Mouse (Mus musculus) heart, postnatal 14 days (tissue): ENCODE measurements around the gene Fbxl18. TPM values are rescaled to one million over a fixed set of nuclear protein-coding genes. Genes with fewer than 3 reads are reported as not detected.
"Not testable (repeated sequence)": the region's sequence is repeated elsewhere in the genome, so short reads cannot be mapped to it uniquely, and the experiment has no call there.

ENCODE experiments used
- DNase-seq, 2 experiments: peaks; one replicate each; pipeline ENCODE4 v3.0.0; 2021 to 2022
- intact Hi-C: fragments of 180-260 bp; cut with DNase I; formaldehyde crosslinking; loops from one replicate; pipeline ENCODE4 v1.15.1; 2025
- total RNA-seq, 2 experiments: library from RNA; stranded (reverse); gene quantifications; 2 replicates each; pipeline ENCODE4 v1.2.3; 2021

The Fbxl18 gene
- total RNA-seq, 2 experiments from 2014 or later, result 7.1 to 7.7 TPM

DNA sequence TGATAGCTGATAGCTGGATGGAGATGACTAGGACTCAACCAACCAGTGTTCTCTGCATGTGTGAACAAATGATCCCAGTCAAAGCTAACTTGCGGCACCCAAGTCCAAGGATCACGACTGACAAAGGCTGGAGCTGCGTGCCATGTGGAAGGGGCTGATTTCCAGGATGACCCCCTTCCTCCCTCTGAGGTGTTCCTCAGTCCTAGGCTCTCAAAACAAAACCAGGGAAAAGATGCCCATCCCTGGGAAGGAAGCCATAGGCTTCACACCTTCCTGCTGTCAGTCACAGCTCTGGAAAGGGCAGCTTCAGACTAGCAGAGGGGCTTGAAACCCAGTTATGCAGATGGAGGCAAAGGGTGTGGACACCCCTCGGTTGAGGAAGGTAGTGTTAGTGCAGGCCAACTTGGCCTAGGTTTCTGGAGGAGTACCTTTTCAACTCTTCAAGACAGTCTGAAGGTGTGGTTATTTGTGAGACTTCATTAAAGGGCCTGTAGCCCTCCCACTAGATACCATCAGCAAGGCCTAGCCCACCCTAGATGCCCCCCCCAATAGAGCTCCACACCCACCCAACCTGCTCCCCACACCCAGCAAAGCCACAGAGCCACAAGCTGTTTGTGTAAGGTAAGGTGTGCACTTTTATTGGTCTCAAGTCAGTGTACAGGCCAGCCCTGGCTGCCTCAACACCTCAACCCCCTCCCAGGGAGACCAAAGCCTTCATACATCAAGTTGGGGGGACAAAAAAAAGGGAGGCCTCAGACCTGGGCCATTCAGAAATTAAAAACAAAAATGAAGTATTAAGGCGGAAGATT is 7.5 kb upstream of the Fbxl18 start:
- DNase-seq, result peak in 1 of 2 experiments; percentile 20
- intact Hi-C loops, result no loop called here

GRCm38 (mm10) chr5:142901846-142902505 is 6.8 kb upstream of the Fbxl18 start:
- intact Hi-C loops, result no loop called here

DNA sequence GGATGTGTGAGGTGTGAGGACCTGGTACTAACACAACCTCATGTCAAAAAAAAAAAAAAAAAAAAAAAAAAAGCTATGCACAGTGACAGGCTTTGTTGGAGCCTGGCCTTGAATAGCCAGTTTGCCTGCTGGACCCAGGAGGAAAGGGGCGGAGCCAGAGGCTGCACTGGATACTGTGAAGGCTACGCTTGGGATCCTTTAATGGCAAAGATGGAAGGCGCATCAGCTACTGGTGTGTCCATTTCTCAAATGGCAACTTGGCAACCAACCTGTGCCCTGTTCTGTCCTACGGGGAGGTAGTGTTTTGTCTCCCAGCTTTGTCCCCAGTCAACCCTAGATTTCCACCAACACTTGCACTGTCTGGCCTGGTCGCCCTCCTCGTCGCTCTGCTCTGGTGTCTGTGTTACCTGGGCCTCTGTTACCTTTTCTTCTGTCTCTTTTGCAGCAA is 6.2 kb upstream of the Fbxl18 start:
- intact Hi-C loops, result no loop called here
- DNase-seq, result peak; percentile 51 to 65

More at GRCm38 (mm10) chr5:142901846-142902505, 6.8 kb upstream of the Fbxl18 start:
- peak in 1 of 2 experiments; percentile 12 for DNase-seq

GRCm38 (mm10) chr5:142900651-142901050 is 5.4 kb upstream of the Fbxl18 start:
- DNase-seq, result peak in 1 of 2 experiments; percentile 22
- intact Hi-C loops, result no loop called here

DNA sequence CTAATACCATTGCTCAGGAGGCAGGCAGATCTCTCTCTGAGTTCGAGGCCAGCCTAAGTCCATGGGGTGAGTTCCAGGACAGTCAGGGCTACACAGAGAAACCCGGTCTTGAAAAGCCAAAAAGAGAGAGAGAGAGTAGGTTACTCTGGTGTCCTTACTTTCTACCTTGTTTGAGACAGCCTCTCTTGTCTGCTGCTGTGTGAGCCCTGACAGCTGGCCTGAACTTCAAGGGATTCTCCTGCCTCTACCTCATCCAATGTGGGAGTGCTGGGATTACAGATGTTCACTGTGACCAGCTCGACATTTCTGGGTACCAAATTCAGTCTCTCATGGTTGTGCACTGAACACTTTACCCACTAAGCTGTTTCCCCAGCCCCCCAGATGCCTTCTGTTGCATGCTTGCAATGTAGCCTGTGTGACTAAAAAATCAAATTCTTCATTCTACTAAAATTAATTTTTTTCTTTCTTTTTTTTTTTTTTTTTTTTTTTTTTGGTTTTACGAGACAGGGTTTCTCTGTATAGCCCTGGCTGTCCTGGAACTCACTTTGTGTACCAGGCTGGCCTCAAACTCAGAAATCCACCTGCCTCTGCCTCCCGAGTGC is 4.8 kb upstream of the Fbxl18 start:
- DNase-seq, result no peak
- intact Hi-C loops, result no loop called here

- intact Hi-C loops, result no loop called here
- DNase-seq, result no peak
Measured at GRCm38 (mm10) chr5:142899057-142899601, 3.9 kb upstream of the Fbxl18 start.

GRCm38 (mm10) chr5:142898316-142898715 is 3.1 kb upstream of the Fbxl18 start:
- intact Hi-C loops, result no loop called here
- DNase-seq, result no peak

- peak; percentile 38 to 43 for DNase-seq
- intact Hi-C loops, result no loop called here
Measured at GRCm38 (mm10) chr5:142897568-142898248, 2.5 kb upstream of the Fbxl18 start.

DNA sequence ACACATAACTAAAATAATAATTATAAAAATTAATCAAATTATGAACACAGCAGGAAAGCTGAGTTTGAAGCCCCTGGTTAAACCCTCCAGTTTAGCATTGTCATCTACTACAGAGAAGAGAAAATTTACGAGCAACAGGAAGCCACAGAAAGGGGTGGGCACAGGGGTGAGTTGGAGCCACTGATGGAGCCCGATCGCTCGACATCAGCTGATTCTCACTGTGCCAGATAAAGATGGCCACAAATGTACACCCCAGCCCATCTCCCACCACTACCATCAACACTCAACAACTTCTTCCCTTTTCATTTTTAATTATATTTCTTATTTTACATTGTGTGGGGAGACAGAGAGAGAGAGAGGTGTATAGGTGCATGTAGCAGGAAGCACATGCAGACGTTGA is 1.5 kb upstream of the Fbxl18 start:
- DNase-seq, result no peak
- intact Hi-C loops, result no loop called here

- intact Hi-C loops, result no loop called here
- no peak for DNase-seq
Measured at GRCm38 (mm10) chr5:142896192-142896591, 971 bp upstream of the Fbxl18 start.

GRCm38 (mm10) chr5:142891396-142891795 is 3.8 kb downstream of the Fbxl18 start:
- no peak for DNase-seq
- intact Hi-C loops, result no loop called here

GRCm38 (mm10) chr5:142887533-142887932 is 7.7 kb downstream of the Fbxl18 start:
- DNase-seq, intact Hi-C loops: not testable (repeated sequence)

- intact Hi-C loops, result no loop called here
- DNase-seq, result no peak
Measured at GRCm38 (mm10) chr5:142886761-142887160, 8.5 kb downstream of the Fbxl18 start.

DNA sequence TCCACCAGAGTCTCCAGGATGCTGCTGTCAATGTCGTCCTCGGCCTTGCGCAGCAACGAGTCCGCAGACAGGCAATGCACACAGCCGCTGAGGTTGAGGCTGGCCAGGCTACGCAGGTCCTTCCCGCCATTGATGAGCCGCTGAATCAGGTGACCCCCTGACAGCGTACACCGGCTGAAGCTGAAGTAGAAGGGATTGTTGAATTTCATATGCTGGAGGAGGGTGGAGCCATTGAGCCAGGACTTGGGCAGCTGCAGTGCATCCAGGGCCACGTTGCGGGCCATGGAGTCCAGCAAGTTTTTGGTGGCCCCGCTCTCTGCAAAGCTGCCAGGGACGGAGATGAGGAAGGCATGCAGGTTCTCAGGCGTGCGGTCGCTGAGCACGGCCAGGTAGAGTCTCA is 9.0 kb downstream of the Fbxl18 start:
- DNase-seq, result no peak
- intact Hi-C loops, result no loop called here

DNA sequence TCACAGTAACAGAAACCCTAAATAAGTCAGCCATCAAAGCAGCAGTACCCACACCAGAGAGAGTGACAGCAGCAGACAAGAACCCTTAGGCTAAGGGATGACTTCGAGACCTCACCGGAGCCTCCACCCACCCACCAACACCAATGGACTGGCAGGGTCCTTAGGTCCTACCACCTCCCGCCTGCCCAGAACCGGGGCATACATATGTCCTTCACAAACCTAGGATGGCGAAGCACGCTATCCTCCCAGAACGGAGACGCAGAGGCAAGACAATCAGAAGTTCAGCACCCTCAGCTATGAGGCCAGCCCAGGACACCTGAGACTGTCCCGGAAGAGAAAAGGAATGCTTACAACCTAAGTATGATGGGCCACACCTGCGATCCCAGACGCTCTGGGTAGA is 12.8 kb downstream of the Fbxl18 start:
- no peak for DNase-seq
- intact Hi-C loops, result no loop called here

DNA sequence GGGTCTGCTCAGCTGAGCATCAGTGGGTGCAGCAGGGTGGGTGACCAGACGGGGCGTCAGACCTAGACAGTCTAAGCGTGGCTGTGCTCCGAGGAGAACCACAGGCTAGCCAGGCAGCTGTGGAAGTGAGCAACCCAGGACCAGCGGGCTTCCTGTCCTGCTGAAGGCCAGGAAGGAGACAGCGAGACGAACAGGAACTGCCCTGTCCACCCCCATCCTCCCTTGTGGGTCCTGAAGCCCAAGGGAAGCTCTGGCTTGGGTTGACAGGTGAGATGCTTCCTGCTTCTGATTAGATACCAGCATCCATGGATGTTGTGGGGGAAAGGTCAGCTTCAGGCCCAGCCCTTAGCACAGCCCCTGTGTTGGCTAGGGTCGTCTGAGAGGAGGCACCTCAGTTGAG is 13.3 kb downstream of the Fbxl18 start:
- intact Hi-C loops, result loop anchor here (2.0 kb wide), 1 partner anchor 23 kb away; no protein-coding TSS in a partner anchor
- no peak for DNase-seq

DNA sequence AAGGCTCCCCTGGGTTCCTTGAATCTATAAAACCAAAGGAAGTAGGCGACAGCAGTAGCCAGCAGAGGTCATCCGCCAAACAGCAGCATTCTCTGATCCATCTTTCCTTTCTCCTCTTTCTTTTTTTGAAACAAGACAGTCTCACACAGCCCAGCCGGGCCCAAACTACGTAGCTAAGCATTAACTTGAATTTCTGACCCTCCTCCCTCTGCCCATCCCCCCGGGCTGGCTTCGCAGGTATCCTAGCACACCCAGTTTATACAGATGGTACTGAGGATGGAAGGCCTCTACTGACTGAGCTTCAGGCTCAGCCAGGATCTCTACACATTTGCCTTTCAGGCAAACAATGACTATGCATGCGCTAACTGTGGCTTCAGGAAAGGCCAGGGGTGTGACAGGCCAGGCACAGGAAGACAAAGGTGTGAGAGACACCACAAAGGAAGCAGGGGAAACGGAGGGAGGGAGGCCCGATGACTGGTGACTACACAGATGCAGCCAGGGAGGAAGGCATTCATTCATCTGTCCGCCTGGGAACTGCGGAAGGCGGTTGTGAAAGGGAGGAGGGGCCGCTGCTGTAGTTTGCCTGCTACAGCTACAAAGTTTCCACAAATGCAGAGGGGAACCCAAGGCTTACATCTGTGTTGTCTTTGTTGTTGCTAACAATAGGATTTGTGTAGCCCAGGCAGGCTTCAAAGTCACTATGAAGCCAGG is 14.3 kb downstream of the Fbxl18 start:
- DNase-seq, result no peak
- intact Hi-C loops, result loop anchor here (2.0 kb wide), 1 partner anchor 24 kb away; no protein-coding TSS in a partner anchor

- no peak for DNase-seq
- intact Hi-C loops, result loop anchor here (2.0 kb wide), 1 partner anchor 25 kb away; no protein-coding TSS in a partner anchor
Measured at GRCm38 (mm10) chr5:142880246-142880645, 15.0 kb downstream of the Fbxl18 start.

DNA sequence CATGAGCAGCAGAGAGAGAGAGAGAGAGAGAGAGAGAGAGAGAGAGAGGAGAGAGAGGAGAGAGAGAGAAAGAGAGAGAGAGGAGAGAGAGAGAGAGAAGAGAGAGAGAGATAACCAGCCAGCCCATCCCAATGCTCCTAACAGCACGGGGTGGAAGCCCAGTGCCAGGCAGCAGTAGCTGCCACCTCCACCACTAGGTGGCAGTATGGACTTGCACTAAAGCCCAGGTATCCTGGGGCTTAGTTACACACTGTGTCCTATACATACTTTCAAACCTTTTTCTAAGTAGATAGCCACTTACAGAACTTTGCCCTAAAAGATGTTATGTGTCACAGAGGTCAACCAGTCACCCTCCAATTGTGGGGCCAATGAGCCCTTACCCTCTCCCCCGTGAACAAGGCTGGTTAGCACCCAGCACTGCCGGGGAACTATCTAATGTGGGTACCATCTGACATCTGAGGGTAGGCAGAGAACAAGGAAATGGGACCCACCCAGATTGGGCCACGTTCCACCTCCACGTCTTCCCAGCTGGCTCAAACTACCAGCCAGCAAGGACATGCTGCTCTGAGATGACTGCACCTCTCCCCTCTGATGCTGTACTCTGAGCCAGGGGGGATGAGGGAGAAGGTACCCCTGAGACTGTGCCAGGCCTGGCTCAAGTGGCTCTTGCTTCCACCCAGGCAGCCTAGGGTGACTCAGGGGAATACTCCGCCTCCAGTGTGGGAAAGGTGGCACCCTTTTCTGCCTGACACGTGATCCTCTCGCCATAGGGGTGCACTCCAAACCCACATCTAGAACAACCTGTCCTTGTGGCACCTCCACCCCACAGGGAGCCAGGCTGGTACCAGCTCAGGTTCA is 15.7 kb downstream of the Fbxl18 start:
- intact Hi-C loops, result loop anchor here (1.0 to 2.0 kb wide), 4 partner anchors 25 to 187 kb away; no protein-coding TSS in a partner anchor
- DNase-seq, result peak; percentile 84 to 93
